Mouse (Mus musculus) limb, embryonic 14.5 days (tissue): Measurements from ENCODE around the gene Rapsn. TPM values are rescaled to one million over a fixed set of nuclear protein-coding genes. Genes with fewer than 3 reads are reported as not detected.
"Not testable (repeated sequence)": the region's sequence is repeated elsewhere in the genome, so short reads cannot be mapped to it uniquely, and the experiment has no call there.

Experiments
- ATAC-seq: fragments of 200-750 bp; cut with Nextera tagmentation; 2 replicates; pipeline ENCODE4 v1.8.0; 2017; ENCODE audit warnings: low read depth, moderate number of reproducible peaks, moderate TSS enrichment; ENCODE audit not compliant: low FRiP score
- DNase-seq: peaks from one replicate; pipeline ENCODE4 v3.0.0-alpha.2; 2015; ENCODE audit warnings: low spot score
- H3K27ac ChIP-seq: fragments of 300-500 bp; sonication (generic); replicated peaks from 2 replicates; pipeline ENCODE4 v1.5.1; 2014; ENCODE audit warnings: low read depth, mild to moderate bottlenecking, low read length, moderate library complexity, mixed read lengths
- H3K27me3 ChIP-seq: fragments of 300-500 bp; sonication (generic); 2 replicates; pipeline ENCODE4 v1.6.1; 2014; ENCODE audit warnings: low read length, mixed read lengths; ENCODE audit not compliant: control insufficient read depth, insufficient read depth
- H3K36me3 ChIP-seq: fragments of 300-500 bp; sonication (generic); 2 replicates; pipeline ENCODE4 v1.6.1; 2014; ENCODE audit warnings: mild to moderate bottlenecking, low read length, moderate library complexity, mixed read lengths; ENCODE audit not compliant: control insufficient read depth, insufficient read depth
- H3K4me1 ChIP-seq: fragments of 300-500 bp; sonication (generic); 2 replicates; pipeline ENCODE4 v1.6.1; 2014; ENCODE audit warnings: antibody characterized with exemption, low read length, mixed read lengths; ENCODE audit not compliant: control insufficient read depth, insufficient read depth
- H3K4me2 ChIP-seq: fragments of 300-500 bp; sonication (generic); replicated peaks from 2 replicates; pipeline ENCODE4 v1.6.1; 2014; ENCODE audit warnings: low read depth, mild to moderate bottlenecking, low read length, moderate library complexity; ENCODE audit not compliant: severe bottlenecking
- H3K4me3 ChIP-seq: fragments of 300-500 bp; sonication (generic); replicated peaks from 2 replicates; pipeline ENCODE4 v1.5.1; 2014; ENCODE audit warnings: low read length
- H3K9ac ChIP-seq: fragments of 300-500 bp; sonication (generic); 2 replicates; pipeline ENCODE4 v1.6.1; 2014; ENCODE audit warnings: mild to moderate bottlenecking, low read depth, low read length, moderate library complexity; ENCODE audit not compliant: severe bottlenecking
- H3K9me3 ChIP-seq: fragments of 300-500 bp; sonication (generic); 2 replicates; pipeline ENCODE4 v1.6.1; 2016; ENCODE audit warnings: low read length; ENCODE audit not compliant: control insufficient read depth
- POLR2A ChIP-seq: fragments of 200-500 bp; IDR thresholded peaks from 2 replicates; pipeline ENCODE4 v1.8.0; 2012; ENCODE audit warnings: inconsistent platforms, mild to moderate bottlenecking, moderate library complexity, borderline replicate concordance; ENCODE audit not compliant: insufficient read depth, insufficient read length; ENCODE audit errors: extremely low read depth
- WGBS: fragments of 180-500 bp; shearing (Covaris S2); extraction: QIAGEN DNeasy Blood & Tissue Kit; methylation state at CpG from one replicate; pipeline ENCODE4 v1.1.7; 2014; 5-methylcytosine and 5-hydroxymethylcytosine counted together
- polyA plus RNA-seq, 2 experiments: library from polyadenylated mRNA; depleted of rRNA in 1 of 2; stranded (reverse) in 1 of 2; unstranded in 1 of 2; fragments of >200 nt; fragmentation: Nextera tagmentation in 1 of 2; extraction: Ambion mirVana in 1 of 2; gene quantifications; 2 replicates each; pipeline versions ENCODE4 v1.2.1 to v1.2.3; 2012 to 2014

The Rapsn gene
- polyA plus RNA-seq, 2 experiments: 24.9 to 26.5 TPM

GRCm38 (mm10) chr2:91018061-91018788, 17.2 kb upstream of the Rapsn start:
- no peaks in the 10 kb centered on the region for H3K9me3 ChIP-seq
- no peak for TF ChIP-seq POLR2A
- H3K36me3 ChIP-seq: peaks cover 56% of the 10 kb centered on the region
- no peak overlapping the region for H3K4me3 ChIP-seq
- no peak overlapping the region for H3K4me2 ChIP-seq
- WGBS: 91% methylated on average over 8 of the region's 8 CpGs
- no peaks in the 10 kb centered on the region for H3K27me3 ChIP-seq
- no peak for ATAC-seq
- H3K4me1 ChIP-seq: no peaks in the 10 kb centered on the region
- no peak overlapping the region for H3K9ac ChIP-seq
- H3K27ac ChIP-seq: no peak overlapping the region
- DNase-seq: no peak

GRCm38 (mm10) chr2:91019911-91020310, 15.5 kb upstream of the Rapsn start:
- 95% methylated on average over 3 of the region's 3 CpGs for WGBS
- TF ChIP-seq POLR2A: no peak
- DNase-seq (no peak), ATAC-seq (no peak)
- no peaks in the 10 kb centered on the region for H3K4me1 ChIP-seq
- no peaks in the 10 kb centered on the region for H3K9me3 ChIP-seq
- H3K36me3 ChIP-seq: peaks cover 39% of the 10 kb centered on the region
- H3K4me3 ChIP-seq: no peak overlapping the region
- no peak overlapping the region for H3K4me2 ChIP-seq
- H3K9ac ChIP-seq: no peak overlapping the region
- no peak overlapping the region for H3K27ac ChIP-seq
- no peaks in the 10 kb centered on the region for H3K27me3 ChIP-seq

GRCm38 (mm10) chr2:91022266-91022665, 13.2 kb upstream of the Rapsn start:
- not testable (repeated sequence) for H3K4me2 ChIP-seq, H3K9me3 ChIP-seq, H3K27me3 ChIP-seq, H3K4me1 ChIP-seq, H3K4me3 ChIP-seq, H3K27ac ChIP-seq, ATAC-seq, DNase-seq, H3K9ac ChIP-seq
- H3K36me3 ChIP-seq: peaks cover 24% of the 10 kb centered on the region
- WGBS: 96% methylated on average over 7 of the region's 7 CpGs

GRCm38 (mm10) chr2:91023131-91023530, 12.3 kb upstream of the Rapsn start:
- DNase-seq: no peak
- no peaks in the 10 kb centered on the region for H3K9me3 ChIP-seq
- no peak overlapping the region for H3K4me3 ChIP-seq
- no peak overlapping the region for H3K9ac ChIP-seq
- ATAC-seq: no peak
- H3K4me1 ChIP-seq: no peaks in the 10 kb centered on the region
- no peak overlapping the region for H3K27ac ChIP-seq
- peaks cover 24% of the 10 kb centered on the region for H3K36me3 ChIP-seq
- no peaks in the 10 kb centered on the region for H3K27me3 ChIP-seq
- no peak overlapping the region for H3K4me2 ChIP-seq
- 78% methylated on average over 2 of the region's 2 CpGs for WGBS
- TF ChIP-seq POLR2A: no peak

GRCm38 (mm10) chr2:91023956-91024355, 11.5 kb upstream of the Rapsn start:
- WGBS: 100% methylated on average over 1 of the region's 1 CpGs
- DNase-seq: no peak
- Histone ChIP-seq H3K4me2 (no peak overlapping the region), H3K36me3 (peaks cover 17% of the 10 kb centered on the region), H3K9ac (no peak overlapping the region), H3K27me3 (no peaks in the 10 kb centered on the region), H3K27ac (no peak overlapping the region), H3K4me3 (no peak overlapping the region), H3K4me1 (no peaks in the 10 kb centered on the region), H3K9me3 (no peaks in the 10 kb centered on the region)
- TF ChIP-seq POLR2A: no peak
- ATAC-seq: no peak
